Mouse (Mus musculus): Measurements from ENCODE around the gene Tfap2c.
A peak's percentile ranks its signal among the peaks of the same experiment; 100 is the strongest.

The Tfap2c gene

GRCm38 (mm10) chr2:172551872-172552271, 2.5 kb downstream of the Tfap2c start:
- DNase-seq = no peak

GRCm38 (mm10) chr2:172552666-172553065, 3.3 kb downstream of the Tfap2c start:
- DNase-seq = no peak

GRCm38 (mm10) chr2:172554211-172554610, 4.8 kb downstream of the Tfap2c start:
- no peak for DNase-seq

GRCm38 (mm10) chr2:172558674-172559468, 9.5 kb downstream of the Tfap2c start:
- DNase-seq = no peak

GRCm38 (mm10) chr2:172561016-172561415, 11.6 kb downstream of the Tfap2c start:
- DNase-seq = no peak

GRCm38 (mm10) chr2:172567835-172568234, 18.4 kb downstream of the Tfap2c start:
- DNase-seq = no peak

- no peak for DNase-seq
Observed at GRCm38 (mm10) chr2:172568466-172568865, 19.1 kb downstream of the Tfap2c start.

- DNase-seq = no peak
Observed at GRCm38 (mm10) chr2:172577196-172577766, 27.9 kb downstream of the Tfap2c start.

GRCm38 (mm10) chr2:172579221-172579620, 29.8 kb downstream of the Tfap2c start:
- peak; percentile 4 for DNase-seq

- DNase-seq = no peak
Observed at GRCm38 (mm10) chr2:172580536-172581265, 31.3 kb downstream of the Tfap2c start.

GRCm38 (mm10) chr2:172583312-172583711, 33.9 kb downstream of the Tfap2c start:
- no peak for DNase-seq

- DNase-seq = no peak
Observed at GRCm38 (mm10) chr2:172585329-172585728, 35.9 kb downstream of the Tfap2c start.

- DNase-seq = no peak
Observed at GRCm38 (mm10) chr2:172589048-172589447, 39.7 kb downstream of the Tfap2c start.

GRCm38 (mm10) chr2:172590839-172591238, 41.4 kb downstream of the Tfap2c start:
- DNase-seq = no peak

GRCm38 (mm10) chr2:172594326-172594725, 44.9 kb downstream of the Tfap2c start:
- DNase-seq = no peak

- DNase-seq = no peak
Observed at GRCm38 (mm10) chr2:172597056-172597455, 47.7 kb downstream of the Tfap2c start.

GRCm38 (mm10) chr2:172597881-172598280, 48.5 kb downstream of the Tfap2c start:
- no peak for DNase-seq

GRCm38 (mm10) chr2:172604625-172605024, 55.2 kb downstream of the Tfap2c start:
- DNase-seq = no peak

GRCm38 (mm10) chr2:172605642-172606041, 56.2 kb downstream of the Tfap2c start:
- no peak for DNase-seq

GRCm38 (mm10) chr2:172607710-172608109, 58.3 kb downstream of the Tfap2c start:
- no peak for DNase-seq

Data from cerebellum, adult 11-12 months (tissue).